Mouse (Mus musculus): ENCODE data around the gene Lrrc36.

Lrrc36 gene

DNA sequence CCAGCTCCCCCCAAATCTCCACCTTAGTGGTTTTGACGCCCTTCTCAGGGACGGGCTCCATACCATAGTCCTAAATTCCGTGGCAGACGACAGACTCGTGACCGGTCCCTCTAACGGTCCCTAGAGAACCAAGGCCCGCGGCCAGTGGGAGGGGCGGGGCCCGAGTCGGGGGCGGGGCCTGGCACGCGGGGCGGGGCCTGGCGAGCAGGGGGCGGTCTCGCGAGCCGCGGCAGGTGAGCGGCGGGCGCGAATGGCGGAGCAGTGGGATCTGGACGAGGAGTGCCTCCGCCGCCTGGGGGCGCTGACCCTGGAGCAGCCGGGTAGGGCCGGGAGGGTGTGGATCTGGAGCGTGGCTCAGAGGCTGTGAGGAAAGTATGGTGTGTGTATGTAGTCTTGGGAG is at the start of gene Lrrc36, which contains the start of gene Kctd19:
Gene Lrrc36, plus strand, starts transcription at position 181 of the 400 bp plus-strand sequence.
Gene Kctd19, minus strand, starts transcription at position 112 of the 400 bp plus-strand sequence.
- peak; percentile 34 for DNase-seq (ENCODE audit: low read depth, low spot score)

GRCm38 (mm10) chr8:105367107-105367506 is 46.3 kb upstream of the Lrrc36 start:
- DNase-seq (ENCODE audit: low read depth, low spot score): peak; percentile 22

DNA sequence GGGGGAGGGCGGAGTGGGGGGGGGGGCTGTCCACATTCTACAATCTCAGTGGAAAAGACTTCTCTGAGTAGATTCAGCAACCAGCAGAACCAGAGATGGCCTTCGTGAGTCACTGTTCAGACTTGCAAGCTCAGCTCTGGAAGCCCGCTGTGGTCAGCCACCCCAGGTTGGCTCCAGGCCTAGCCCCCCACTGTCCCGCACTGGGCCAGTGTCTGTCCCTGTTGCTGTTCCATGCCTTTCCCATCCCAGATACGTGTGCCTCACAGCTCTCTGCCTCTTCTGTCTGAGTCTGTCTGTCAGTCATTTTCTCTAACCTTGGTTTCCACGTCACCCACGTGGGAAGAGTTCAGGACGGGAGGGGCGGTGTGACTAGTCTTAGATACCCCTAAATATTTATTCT is 40.9 kb upstream of the Lrrc36 start:
- DNase-seq (ENCODE audit: low read depth, low spot score): peak; percentile 45

GRCm38 (mm10) chr8:105373032-105373431 is 40.3 kb upstream of the Lrrc36 start, which contains the start of gene Plekhg4:
Gene Plekhg4 (plus strand): TSS chr8:105373274.
- no peak for DNase-seq (ENCODE audit: low read depth, low spot score)

DNA sequence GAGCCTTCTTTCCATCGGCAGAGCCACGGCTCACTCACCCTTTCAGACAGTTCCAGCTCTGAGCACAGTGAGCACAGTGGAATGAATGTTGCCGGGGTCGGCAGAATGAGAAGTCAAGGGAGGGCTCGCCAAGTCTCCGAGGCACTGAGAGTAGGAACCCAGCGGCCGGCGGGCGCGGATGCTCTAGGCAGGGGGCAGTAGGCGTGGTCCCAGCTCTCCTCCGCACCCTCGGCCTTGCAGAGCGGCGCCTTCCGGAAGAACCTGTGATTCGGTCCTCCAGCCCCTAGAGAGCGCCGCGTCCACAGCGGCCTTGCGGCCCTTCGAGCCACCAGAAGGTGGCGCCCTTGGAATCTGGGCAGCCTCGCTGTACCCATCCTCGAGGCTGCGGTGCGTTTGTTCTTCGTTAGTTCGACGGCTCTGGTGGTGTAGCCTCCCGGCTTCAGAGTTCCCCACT is 38.8 kb upstream of the Lrrc36 start:
- DNase-seq (ENCODE audit: low read depth, low spot score): peak; percentile 14

DNA sequence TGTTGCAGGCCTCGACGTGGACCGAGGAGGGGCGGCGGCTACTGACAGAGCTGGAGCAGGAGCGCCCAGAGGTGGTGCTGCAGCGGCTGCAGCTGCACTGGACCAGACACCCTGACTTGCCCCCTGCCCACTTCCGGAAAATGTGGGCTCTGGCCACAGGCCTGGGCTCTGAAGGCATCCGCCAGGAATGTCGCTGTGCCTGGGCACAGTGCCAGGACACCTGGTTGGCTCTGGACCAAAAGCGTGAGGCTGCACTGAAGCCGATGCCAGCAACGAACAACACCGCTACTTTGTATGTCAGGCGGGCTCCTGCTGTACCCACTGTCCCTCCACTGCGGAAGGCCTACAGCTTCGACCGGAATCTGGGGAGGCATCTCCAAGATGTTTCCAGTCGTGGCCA is 34.7 kb upstream of the Lrrc36 start:
- DNase-seq (ENCODE audit: low read depth, low spot score): peak; percentile 23

- no peak for DNase-seq (ENCODE audit: low read depth, low spot score)
Observed at GRCm38 (mm10) chr8:105380308-105380707, 33.1 kb upstream of the Lrrc36 start.

DNA sequence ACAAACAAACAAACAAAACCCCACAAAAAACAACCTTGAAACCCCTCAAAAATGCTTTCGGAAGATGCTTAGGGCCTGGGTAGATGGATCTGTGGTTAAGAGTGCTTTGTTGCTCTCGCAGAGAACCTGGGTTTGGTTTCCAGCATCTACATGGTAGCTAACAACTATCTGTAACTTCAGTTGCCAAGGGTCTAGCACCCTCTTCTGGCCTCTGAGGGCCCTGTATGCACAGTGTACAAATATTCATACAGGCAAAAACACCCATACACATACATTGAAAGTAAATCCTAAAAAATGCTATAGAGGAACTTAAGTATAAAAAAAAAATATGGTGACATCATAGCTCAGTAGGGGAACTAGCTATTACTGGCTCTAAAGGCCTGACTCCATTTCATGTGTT is 29.3 kb upstream of the Lrrc36 start:
- DNase-seq (ENCODE audit: low read depth, low spot score): no peak

GRCm38 (mm10) chr8:105387151-105387550 is 26.2 kb upstream of the Lrrc36 start:
- DNase-seq (ENCODE audit: low read depth, low spot score): peak; percentile 46

GRCm38 (mm10) chr8:105389096-105389495 is 24.3 kb upstream of the Lrrc36 start:
- DNase-seq (ENCODE audit: low read depth, low spot score): no peak

- DNase-seq (ENCODE audit: low read depth, low spot score): no peak
Observed at GRCm38 (mm10) chr8:105393089-105393787, 20.1 kb upstream of the Lrrc36 start.

DNA sequence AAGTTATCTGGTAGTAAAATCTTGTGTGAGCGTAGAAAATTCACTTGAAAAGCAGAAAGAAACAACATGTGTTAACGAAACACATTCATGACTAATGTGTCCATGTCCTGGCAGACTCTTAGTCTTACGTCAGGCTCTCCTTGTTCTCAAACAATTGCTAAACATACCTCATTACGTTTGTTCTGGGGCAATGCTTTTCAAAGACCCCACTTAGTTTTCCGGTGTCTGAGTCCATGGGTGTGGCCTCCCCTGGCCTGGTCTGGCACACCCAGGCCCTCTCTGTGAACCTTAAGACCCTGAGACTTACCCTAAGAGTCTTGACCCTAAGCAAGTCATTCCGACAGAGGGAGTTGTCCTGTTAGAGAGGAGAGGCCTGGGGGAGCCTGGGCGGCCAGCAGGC is 19.5 kb upstream of the Lrrc36 start:
- no peak for DNase-seq (ENCODE audit: low read depth, low spot score)

DNA sequence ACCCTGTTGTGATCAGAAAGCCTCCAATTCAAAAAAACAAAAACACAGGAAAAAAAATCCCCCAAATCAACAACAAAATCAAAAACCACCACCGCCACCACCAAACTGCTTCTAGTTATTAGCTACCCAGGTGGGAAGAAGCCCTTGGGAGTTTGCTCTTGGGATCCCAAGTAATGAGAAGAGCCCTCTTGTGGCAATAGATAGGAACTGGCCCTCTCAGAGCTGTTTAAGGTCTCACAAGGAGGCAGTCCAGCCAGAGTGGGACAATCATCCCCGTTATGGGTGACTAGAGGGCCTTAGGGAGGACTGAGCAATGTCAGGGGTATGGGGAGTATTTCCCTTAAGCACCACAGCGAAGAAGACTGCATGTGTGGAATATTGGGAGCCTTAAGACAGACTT is 15.6 kb upstream of the Lrrc36 start:
- DNase-seq (ENCODE audit: low read depth, low spot score): peak; percentile 85

GRCm38 (mm10) chr8:105400016-105400415 is 13.4 kb upstream of the Lrrc36 start:
- no peak for DNase-seq (ENCODE audit: low read depth, low spot score)

- peak; percentile 70 for DNase-seq (ENCODE audit: low read depth, low spot score)
Observed at GRCm38 (mm10) chr8:105403467-105403866, 9.9 kb upstream of the Lrrc36 start.

DNA sequence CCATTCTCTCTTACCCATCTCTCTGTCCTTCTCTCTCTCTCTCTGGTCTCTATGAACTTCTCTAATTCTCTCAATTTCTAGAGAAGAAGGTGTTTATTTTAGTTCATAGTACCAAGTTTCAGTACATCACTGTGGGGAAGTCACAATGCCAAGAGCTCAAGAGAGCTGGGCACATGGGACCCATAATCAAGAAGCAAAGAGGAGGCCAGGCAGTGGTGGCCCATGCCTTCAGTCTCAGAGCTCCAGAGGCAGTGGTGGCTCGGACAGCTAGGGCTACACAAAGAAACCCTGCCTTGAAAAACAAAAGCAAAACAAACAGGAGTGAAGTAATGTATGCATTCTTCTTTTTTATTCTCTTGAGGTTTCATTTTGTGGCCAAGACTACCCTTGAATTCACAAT is 8.9 kb upstream of the Lrrc36 start:
- DNase-seq (ENCODE audit: low read depth, low spot score): no peak

DNA sequence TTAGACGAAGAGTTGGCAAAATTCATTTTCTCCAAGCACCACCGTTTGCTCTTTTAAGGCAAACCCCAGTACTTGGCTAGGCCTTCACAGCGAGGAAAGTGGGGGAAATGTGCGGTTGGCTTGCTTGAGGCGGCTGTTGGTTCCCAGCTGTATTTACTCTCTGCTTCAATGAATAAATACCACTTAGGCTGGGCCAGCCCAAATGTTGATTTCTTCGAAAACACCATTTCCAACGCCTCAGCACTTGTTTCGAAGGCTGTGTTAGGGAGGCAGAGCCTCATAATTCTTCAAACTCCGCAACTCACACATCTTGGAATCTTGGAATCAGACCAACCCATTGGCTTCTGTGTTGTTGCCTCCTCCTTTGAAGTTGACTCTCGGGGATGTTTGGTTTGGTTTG is 7.0 kb upstream of the Lrrc36 start:
- peak; percentile 48 for DNase-seq (ENCODE audit: low read depth, low spot score)

GRCm38 (mm10) chr8:105408331-105408730 is 5.0 kb upstream of the Lrrc36 start:
- peak; percentile 28 for DNase-seq (ENCODE audit: low read depth, low spot score)

GRCm38 (mm10) chr8:105409947-105410346 is 3.4 kb upstream of the Lrrc36 start:
- peak; percentile 10 for DNase-seq (ENCODE audit: low read depth, low spot score)

- DNase-seq (ENCODE audit: low read depth, low spot score): no peak
Observed at GRCm38 (mm10) chr8:105418992-105419391, 5.6 kb downstream of the Lrrc36 start.

DNA sequence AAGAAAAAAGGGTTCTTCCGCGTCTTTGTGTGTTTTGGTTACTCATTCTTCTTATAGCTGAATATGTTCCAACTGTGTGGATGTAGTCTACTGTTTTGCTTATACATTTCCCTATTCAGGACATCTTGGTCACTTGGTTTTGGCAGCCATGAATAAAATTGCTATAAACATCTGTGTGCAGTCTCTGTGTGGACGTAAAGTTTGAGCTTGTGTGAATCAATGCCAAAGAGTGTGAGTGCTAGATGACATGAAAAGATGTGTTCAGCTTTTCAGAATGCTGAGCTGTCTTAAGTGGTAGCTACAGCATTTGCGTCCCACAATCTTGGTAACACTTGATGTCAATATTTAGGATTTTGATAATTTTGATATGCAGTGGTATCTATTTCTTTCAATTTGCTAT is 6.4 kb downstream of the Lrrc36 start:
- no peak for DNase-seq (ENCODE audit: low read depth, low spot score)

DNA sequence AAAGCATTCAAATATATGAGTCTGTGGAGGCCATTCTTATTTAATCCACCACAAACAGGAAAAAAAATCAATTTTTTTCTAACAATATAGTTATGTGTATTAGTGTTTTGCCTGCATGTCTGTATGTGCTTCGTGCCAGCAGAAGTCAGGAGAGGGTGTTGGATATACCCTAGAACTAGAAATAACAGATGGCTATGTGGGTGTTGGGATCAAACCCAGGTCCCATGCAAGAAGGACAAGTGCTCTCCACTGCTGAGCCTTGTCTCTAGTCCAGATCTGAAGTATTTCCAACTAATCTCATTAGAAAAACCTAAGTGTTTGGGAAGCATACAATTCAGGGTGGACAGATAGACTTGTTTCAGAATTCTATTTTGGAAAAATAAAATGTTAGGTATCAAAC is 8.6 kb downstream of the Lrrc36 start:
- peak; percentile 92 for DNase-seq (ENCODE audit: low read depth, low spot score)

DNA sequence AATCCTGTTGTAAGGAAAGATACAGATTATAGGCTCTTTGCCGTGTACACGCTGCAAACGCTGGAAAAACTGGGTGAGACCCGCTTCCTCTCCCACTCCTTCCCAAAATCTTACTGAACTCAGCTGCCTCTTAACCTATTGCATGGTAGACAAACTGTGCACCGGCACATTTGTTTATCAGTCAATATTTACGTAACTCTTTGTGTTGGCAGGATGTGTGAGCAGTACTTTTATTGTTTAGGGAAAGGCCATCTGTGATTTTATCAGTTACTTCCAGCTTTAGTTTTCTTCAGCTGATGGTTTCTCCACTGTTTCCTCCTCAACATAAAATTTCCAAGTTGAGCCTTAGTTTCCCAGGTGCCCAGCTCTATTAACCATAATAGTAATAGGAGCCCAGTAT is 13.5 kb downstream of the Lrrc36 start:
- DNase-seq (ENCODE audit: low read depth, low spot score): no peak
